Mouse (Mus musculus) CH12.LX (cell line): ENCODE results near the gene Syngr2. TPM values are rescaled to one million over a fixed set of nuclear protein-coding genes. Genes with fewer than 3 reads are reported as not detected.

Experiments
- DNase-seq: peaks from one replicate; pipeline ENCODE4 v3.0.0-alpha.2; 2013; ENCODE audit errors: extremely low read depth
- H3K27ac ChIP-seq: 2 replicates; pipeline ENCODE4 v1.5.1; 2012; ENCODE audit warnings: low read depth, mild to moderate bottlenecking, control low read depth, moderate library complexity; ENCODE audit not compliant: insufficient read depth
- H3K27me3 ChIP-seq: replicated peaks from 2 replicates; pipeline ENCODE3; 2012; ENCODE audit warnings: inconsistent platforms
- H3K36me3 ChIP-seq, 2 experiments: replicated peaks in 1 of 2; 2 replicates each; pipeline versions ENCODE3 to v1.6.1; 2012; ENCODE audit warnings: inconsistent platforms in 1 of 2, low read length in 1 of 2, mild to moderate bottlenecking in 1 of 2, mixed read lengths in 1 of 2, moderate library complexity in 1 of 2; ENCODE audit not compliant: control insufficient read depth in 1 of 2, insufficient read depth in 1 of 2
- H3K4me1 ChIP-seq, 2 experiments: 2 replicates each; pipeline ENCODE4 v1.6.1; 2012; ENCODE audit warnings: inconsistent platforms in 1 of 2, moderate library complexity in 1 of 2; ENCODE audit not compliant: insufficient read depth in 2 of 2, control insufficient read depth in 1 of 2
- H3K4me2 ChIP-seq: 2 replicates; pipeline ENCODE4 v1.6.1; 2012; ENCODE audit warnings: low read depth, mild to moderate bottlenecking, control low read depth; ENCODE audit not compliant: poor library complexity, insufficient read depth, severe bottlenecking
- H3K4me3 ChIP-seq, 3 experiments: fragments of 150-350 bp in 1 of 3; sonication (generic) in 1 of 3; replicated peaks in 1 of 3; 2 replicates each; pipeline versions ENCODE3 to v1.5.1; 2011 to 2012; ENCODE audit warnings: low read depth in 2 of 3, low read length in 2 of 3, mild to moderate bottlenecking in 2 of 3, moderate library complexity in 2 of 3, control low read depth in 1 of 3, improper control_type of control experiment in 1 of 3, inconsistent platforms in 1 of 3, mixed read lengths in 1 of 3; ENCODE audit not compliant: poor library complexity in 1 of 3
- H3K79me2 ChIP-seq: replicated peaks from 2 replicates; pipeline ENCODE4 v1.6.1; 2012; ENCODE audit warnings: mild to moderate bottlenecking, moderate library complexity; ENCODE audit not compliant: control insufficient read depth, poor library complexity, insufficient read depth, severe bottlenecking; ENCODE audit errors: extremely low read depth
- H3K9ac ChIP-seq: 2 replicates; pipeline ENCODE4 v1.6.1; 2012; ENCODE audit warnings: low read depth, mild to moderate bottlenecking, control low read depth, moderate library complexity; ENCODE audit not compliant: insufficient read depth
- H3K9me3 ChIP-seq: replicated peaks from 2 replicates; pipeline ENCODE3; 2012; ENCODE audit warnings: low read length, inconsistent platforms, mixed read lengths
- BHLHE40 ChIP-seq: IDR thresholded peaks from 2 replicates; pipeline ENCODE4 v1.6.1; 2011; ENCODE audit warnings: mild to moderate bottlenecking, low read depth, low read length, improper control_type of control experiment
- CHD1 ChIP-seq: IDR thresholded peaks from 2 replicates; pipeline ENCODE4 v1.6.1; 2012; ENCODE audit warnings: low read depth, low read length, improper control_type of control experiment, inconsistent platforms
- CHD2 ChIP-seq: IDR thresholded peaks from 2 replicates; pipeline ENCODE4 v1.6.1; 2011; ENCODE audit warnings: low read length, improper control_type of control experiment
- CTCF ChIP-seq, 2 experiments: IDR thresholded peaks in 1 of 2; conservative IDR thresholded peaks in 1 of 2; 2 replicates each; pipeline ENCODE4 v1.5.1; 2011 to 2012; ENCODE audit warnings: low read depth in 2 of 2, low read length in 2 of 2, improper control_type of control experiment in 1 of 2, inconsistent platforms in 1 of 2, mild to moderate bottlenecking in 1 of 2, moderate library complexity in 1 of 2
- E2F4 ChIP-seq: IDR thresholded peaks from 2 replicates; pipeline ENCODE4 v1.6.1; 2011; ENCODE audit warnings: low read depth, low read length, improper control_type of control experiment; ENCODE audit not compliant: insufficient replicate concordance
- ELF1 ChIP-seq: IDR thresholded peaks from 2 replicates; pipeline ENCODE4 v1.6.1; 2014; ENCODE audit warnings: low read depth, mild to moderate bottlenecking, inconsistent platforms, low read length, improper control_type of control experiment
- EP300 ChIP-seq: IDR thresholded peaks from 2 replicates; pipeline ENCODE4 v1.6.1; 2011; ENCODE audit warnings: low read length, improper control_type of control experiment
- ETS1 ChIP-seq: conservative IDR thresholded peaks from 2 replicates; pipeline ENCODE4 v1.6.1; 2012; ENCODE audit warnings: low read depth, mild to moderate bottlenecking, inconsistent platforms, low read length, improper control_type of control experiment, moderate library complexity
- HCFC1 ChIP-seq: IDR thresholded peaks from 2 replicates; pipeline ENCODE4 v1.6.1; 2012; ENCODE audit warnings: low read depth, mild to moderate bottlenecking, inconsistent platforms, low read length, improper control_type of control experiment
- IRF4 ChIP-seq: IDR thresholded peaks from 2 replicates; pipeline ENCODE4 v1.6.1; 2014; ENCODE audit warnings: low read depth, mild to moderate bottlenecking, inconsistent platforms, low read length, improper control_type of control experiment
- JUN ChIP-seq: IDR thresholded peaks from 2 replicates; pipeline ENCODE4 v1.6.1; 2011; ENCODE audit warnings: low read depth, mild to moderate bottlenecking, low read length, improper control_type of control experiment, moderate library complexity; ENCODE audit not compliant: insufficient read depth
- JUND ChIP-seq: conservative IDR thresholded peaks from 2 replicates; pipeline ENCODE4 v1.6.1; 2011; ENCODE audit warnings: low read depth, low read length, improper control_type of control experiment
- KAT2A ChIP-seq: IDR thresholded peaks from 2 replicates; pipeline ENCODE4 v1.6.1; 2012; ENCODE audit warnings: low read length, improper control_type of control experiment, inconsistent platforms; ENCODE audit not compliant: insufficient replicate concordance
- MAFK ChIP-seq: IDR thresholded peaks from 2 replicates; pipeline ENCODE4 v1.6.1; 2011; ENCODE audit warnings: low read length, improper control_type of control experiment; ENCODE audit not compliant: insufficient replicate concordance
- MAX ChIP-seq: IDR thresholded peaks from 2 replicates; pipeline ENCODE4 v1.6.1; 2011; ENCODE audit warnings: low read length, improper control_type of control experiment
- MAZ ChIP-seq: IDR thresholded peaks from 2 replicates; pipeline ENCODE4 v1.6.1; 2012; ENCODE audit warnings: low read depth, mild to moderate bottlenecking, inconsistent platforms, low read length, improper control_type of control experiment, moderate library complexity
- MEF2A ChIP-seq: IDR thresholded peaks from 2 replicates; pipeline ENCODE4 v1.6.1; 2014; ENCODE audit warnings: low read depth, mild to moderate bottlenecking, inconsistent platforms, low read length, improper control_type of control experiment, borderline replicate concordance
- MXI1 ChIP-seq: IDR thresholded peaks from 2 replicates; pipeline ENCODE4 v1.6.1; 2011; ENCODE audit warnings: mild to moderate bottlenecking, low read depth, low read length, improper control_type of control experiment
- MYC ChIP-seq: IDR thresholded peaks from 2 replicates; pipeline ENCODE4 v1.6.1; 2011; ENCODE audit warnings: low read depth, mild to moderate bottlenecking, improper control_type of control experiment, low read length
- NELFE ChIP-seq: IDR thresholded peaks from 2 replicates; pipeline ENCODE4 v1.6.1; 2011; ENCODE audit warnings: low read depth, low read length, improper control_type of control experiment
- NRF1 ChIP-seq: IDR thresholded peaks from 2 replicates; pipeline ENCODE4 v1.6.1; 2014; ENCODE audit warnings: low read depth, mild to moderate bottlenecking, inconsistent platforms, low read length, improper control_type of control experiment, moderate library complexity
- PAX5 ChIP-seq: IDR thresholded peaks from 2 replicates; pipeline ENCODE4 v1.6.1; 2012; ENCODE audit warnings: low read length, inconsistent platforms, mixed read lengths
- POLR2A ChIP-seq: IDR thresholded peaks from 2 replicates; pipeline ENCODE4 v1.6.1; 2011; ENCODE audit warnings: low read depth, mild to moderate bottlenecking, improper control_type of control experiment, low read length
- POLR2AphosphoS2 ChIP-seq: IDR thresholded peaks from 2 replicates; pipeline ENCODE4 v1.6.1; 2011; ENCODE audit warnings: low read depth, low read length, improper control_type of control experiment
- RAD21 ChIP-seq: IDR thresholded peaks from 2 replicates; pipeline ENCODE4 v1.6.1; 2011; ENCODE audit warnings: low read depth, mild to moderate bottlenecking, low read length, improper control_type of control experiment, moderate library complexity
- RCOR1 ChIP-seq: conservative IDR thresholded peaks from 2 replicates; pipeline ENCODE4 v1.6.1; 2012; ENCODE audit warnings: low read depth, mild to moderate bottlenecking, inconsistent platforms, low read length, improper control_type of control experiment
- SIN3A ChIP-seq: IDR thresholded peaks from 2 replicates; pipeline ENCODE4 v1.6.1; 2012; ENCODE audit warnings: low read length, improper control_type of control experiment, inconsistent platforms
- SMC3 ChIP-seq: IDR thresholded peaks from 2 replicates; pipeline ENCODE4 v1.6.1; 2011; ENCODE audit warnings: low read depth, low read length, improper control_type of control experiment
- TBP ChIP-seq: conservative IDR thresholded peaks from 2 replicates; pipeline ENCODE4 v1.6.1; 2011; ENCODE audit warnings: low read depth, low read length, improper control_type of control experiment
- TCF12 ChIP-seq: IDR thresholded peaks from 2 replicates; pipeline ENCODE4 v1.6.1; 2014; ENCODE audit warnings: low read depth, mild to moderate bottlenecking, inconsistent platforms, low read length, improper control_type of control experiment
- UBTF ChIP-seq: IDR thresholded peaks from 2 replicates; pipeline ENCODE4 v1.6.1; 2012; ENCODE audit warnings: low read depth, mild to moderate bottlenecking, inconsistent platforms, low read length, improper control_type of control experiment, moderate library complexity
- USF1 ChIP-seq: IDR thresholded peaks from 2 replicates; pipeline ENCODE4 v1.6.1; 2014; ENCODE audit warnings: low read depth, mild to moderate bottlenecking, inconsistent platforms, low read length, improper control_type of control experiment
- USF2 ChIP-seq: conservative IDR thresholded peaks from 2 replicates; pipeline ENCODE4 v1.6.1; 2011; ENCODE audit warnings: low read depth, low read length, improper control_type of control experiment
- ZC3H11A ChIP-seq: IDR thresholded peaks from 2 replicates; pipeline ENCODE4 v1.6.1; 2012; ENCODE audit warnings: low read depth, mild to moderate bottlenecking, inconsistent platforms, low read length, improper control_type of control experiment
- ZKSCAN1 ChIP-seq: IDR thresholded peaks from 2 replicates; pipeline ENCODE4 v1.6.1; 2012; ENCODE audit warnings: low read depth, inconsistent platforms, low read length, improper control_type of control experiment, borderline replicate concordance
- ZMIZ1 ChIP-seq: IDR thresholded peaks from 2 replicates; pipeline ENCODE4 v1.6.1; 2012; ENCODE audit warnings: low read depth, mild to moderate bottlenecking, inconsistent platforms, low read length, improper control_type of control experiment
- ZNF384 ChIP-seq: IDR thresholded peaks from 2 replicates; pipeline ENCODE4 v1.6.1; 2012; ENCODE audit warnings: low read depth, low read length, improper control_type of control experiment, inconsistent platforms
- dilution Hi-C: fragments of 300-500 bp; cut with MboI; formaldehyde crosslinking; loops from 2 replicates; pipeline ENCODE4 v1.14.3; 2020; ENCODE audit warnings: low sequenced_read_pairs; ENCODE audit not compliant: extremely low pct_unique_long_range_greater_than_20kb, extremely low pct_ligation_motif_present
- in situ Hi-C: fragments of 300-500 bp; cut with MboI; formaldehyde crosslinking; loops from 3 replicates; pipeline ENCODE4 v1.14.3; 2019; ENCODE audit warnings: low sequenced_read_pairs, low pct_ligation_motif_present, low pct_unique_long_range_greater_than_20kb, mixed read lengths
- polyA plus RNA-seq: library from polyadenylated mRNA; unstranded; fragments of >175 nt; gene quantifications from 2 replicates; pipeline ENCODE4 v1.2.1, GENCODE M21; 2012; ENCODE audit warnings: low read depth; ENCODE audit not compliant: insufficient read length
- total RNA-seq, 2 experiments: library from RNA; depleted of rRNA; stranded (reverse); fragments of 300-350 nt in 1 of 2; fragments of >200 nt in 1 of 2; gene quantifications; 2 replicates each; pipeline ENCODE4 v1.2.3; 2012 to 2014

The Syngr2 gene
- 362 and 409 TPM in 2 replicates for total RNA-seq (2012; rRNA removed)
- total RNA-seq (2014; rRNA removed): 395 and 553 TPM in 2 replicates
- 513 and 654 TPM in 2 replicates for polyA plus RNA-seq

GRCm38 (mm10) chr11:117809407-117810311 lies at the start of gene Syngr2, which contains the start of gene Gm20708:
TSS of gene Syngr2 (plus strand) at chr11:117809668.
TSS of gene Gm20708 (plus strand) at chr11:117809668.
- in situ Hi-C loops: no loop called here
- DNase-seq: peak; percentile 67
- Histone ChIP-seq H3K9me3 (no peaks in the 10 kb centered on the region), H3K9ac (peak within 1 kb of the TSS; percentile 73), H3K79me2 (peaks cover 52% of the 10 kb centered on the region), H3K27ac (peak within 1 kb of the TSS; percentile 68), H3K36me3 (peaks cover 33 to 50% of the 10 kb centered on the region in 2 experiments), H3K4me2 (peak within 1 kb of the TSS; percentile 67), H3K4me1 (peaks cover 28 to 75% of the 10 kb centered on the region in 2 experiments), H3K4me3 (peak within 1 kb of the TSS; percentile 80 to 98 (median 93)), H3K27me3 (no peaks in the 10 kb centered on the region)
- dilution Hi-C loops: no loop called here
- TF ChIP-seq PAX5 (no peak), USF1 (peak; percentile 9; the same call in 1 of the 2 replicates), E2F4 (0 out of 2 replicates have a peak, but pooled peaks have one; percentile 61), CTCF (conservative IDR thresholded peaks at IDR 0.05 in 1 of 2, IDR thresholded peaks at IDR 0.05 in 1 of 2; ENCODE audit: low read depth in 2 of 2, low read length in 2 of 2) (no peak), MAFK (no peak), ELF1 (peak; percentile 61; the same call in 1 of the 2 replicates), JUND (no peak), MAZ (no peak; the same call in 1 of the 2 replicates), ZKSCAN1 (no peak), KAT2A (no peak), NRF1 (peak; percentile 39; the same call in 1 of the 2 replicates), CHD2 (peak; percentile 5; the same call in 1 of the 2 replicates), JUN (no peak), MXI1 (peak; percentile 96), MYC (peak; percentile 66), BHLHE40 (peak; percentile 73), SMC3 (peak; percentile 1; the same call in 1 of the 2 replicates), EP300 (0 out of 2 replicates have a peak, but pooled peaks have one; percentile 14), POLR2AphosphoS2 (no peak), RCOR1 (no peak), ETS1 (0 out of 2 replicates have a peak, but pooled peaks have one; percentile 9), USF2 (no peak), POLR2A (peak; percentile 81), ZC3H11A (no peak), RAD21 (no peak), TCF12 (peak; percentile 70), ZNF384 (no peak), IRF4 (peak; percentile 6), UBTF (peak; percentile 88; the same call in 1 of the 2 replicates), CHD1 (no peak; the same call in 1 of the 2 replicates), SIN3A (peak; percentile 69), NELFE (peak; percentile 71), MAX (peak; percentile 91), HCFC1 (peak; percentile 50; the same call in 1 of the 2 replicates), TBP (no peak; the same call in 1 of the 2 replicates), ZMIZ1 (0 out of 2 replicates have a peak, but pooled peaks have one; percentile 60), MEF2A (0 out of 2 replicates have a peak, but pooled peaks have one; percentile 17)
